8 mouse cellular contexts compared by ENCODE assay signal in genomic region chr3:89093175-89093574, GRCm38 (mm10). TPM values are rescaled to one million over a fixed set of nuclear protein-coding genes. Genes with fewer than 3 reads are reported as not detected.
A peak's percentile ranks its signal among the peaks of the same experiment; 100 is the strongest.
DNase-seq lines count a peak whose midpoint lies in the region; ATAC-seq and TF ChIP-seq lines count a peak whose summit lies in the region.

Gene Rusc1, minus strand, starts transcription at chr3:89093311.

- H3K27me3 ChIP-seq in MEL (ENCODE audit: control insufficient read depth in 1 of 2, insufficient read depth in 2 of 2, low read length in 2 of 2) = no peaks in the 10 kb centered on the region
- no peaks in the 10 kb centered on the region for H3K27me3 ChIP-seq in cerebellum, adult 2 months (ENCODE audit: control insufficient read depth, insufficient read depth, low read length)
- peaks cover 23% of the 10 kb centered on the region for H3K27me3 ChIP-seq in lung, embryonic 14.5 days (ENCODE audit: insufficient read depth, low read length)

- no peak for TF ChIP-seq CTCF in MEL (IDR thresholded peaks at IDR 0.05 in 2 of 3, conservative IDR thresholded peaks at IDR 0.05 in 1 of 3; ENCODE audit: control insufficient read depth in 1 of 3, insufficient read depth in 1 of 3, low read depth in 2 of 3, low read length in 3 of 3, poor library complexity in 1 of 3, severe bottlenecking in 1 of 3)
- no peak for TF ChIP-seq CTCF in cerebellum, adult 2 months (IDR thresholded peaks at IDR 0.05; ENCODE audit: borderline replicate concordance, insufficient read depth, low read depth, low read length)
- TF ChIP-seq CTCF in lung, embryonic 14.5 days (IDR thresholded peaks at IDR 0.05; ENCODE audit: low read depth) = no peak
- TF ChIP-seq CTCF in olfactory bulb, adult 2 months (IDR thresholded peaks at IDR 0.05; ENCODE audit: insufficient read depth, low read depth, low read length) = no peak

- peaks cover 0 to 8% of the 10 kb centered on the region in 2 experiments; a peak in 3 of 4 replicates for H3K36me3 ChIP-seq in MEL (ENCODE audit: control insufficient read depth in 1 of 2, insufficient read depth in 2 of 2, low read length in 2 of 2)
- H3K36me3 ChIP-seq in lung, embryonic 14.5 days (ENCODE audit: insufficient read depth) = peaks cover 43% of the 10 kb centered on the region

- peaks cover 2% of the 10 kb centered on the region for H3K79me2 ChIP-seq in MEL (ENCODE audit: control insufficient read depth, insufficient read depth, low read length, poor library complexity)

- H3K9me3 ChIP-seq in MEL (replicated peaks; ENCODE audit: insufficient read depth, low read length) = no peaks in the 10 kb centered on the region
- no peaks in the 10 kb centered on the region for H3K9me3 ChIP-seq in lung, embryonic 14.5 days (ENCODE audit: low read depth, low read length)

- no peak within 1 kb of the TSS for H3K4me3 ChIP-seq in MEL (ENCODE audit: control insufficient read depth in 1 of 2, insufficient read depth in 1 of 2, low read depth in 2 of 2, low read length in 2 of 2)
- peak within 1 kb of the TSS; percentile 72 for H3K4me3 ChIP-seq in cerebellum, adult 2 months (replicated peaks; ENCODE audit: insufficient read depth, low read depth, low read length)
- H3K4me3 ChIP-seq in lung, embryonic 14.5 days (ENCODE audit: low read depth, low read length) = peak within 1 kb of the TSS; percentile 67
- peak within 1 kb of the TSS; percentile 75 for H3K4me3 ChIP-seq in olfactory bulb, adult 2 months (ENCODE audit: insufficient read depth, low read depth, low read length)

- no peak for DNase-seq in MEL (ENCODE audit: low read depth, low spot score)
- peak; percentile 96 to 97 for DNase-seq in cerebellum, adult 2 months
- peak; percentile 87 for DNase-seq in heart, postnatal 4 days
- DNase-seq in layer of hippocampus, adult 8-10 months (ENCODE audit: low spot score in 2 of 2) = peak; percentile 93 to 94
- peak; percentile 91 for DNase-seq in lung, embryonic 14.5 days
- DNase-seq in thymus, adult 18-20 months = peak; percentile 37 to 47

- 2% methylated on average over 18 of the region's 18 CpGs for WGBS in cerebellum, adult 2 months
- WGBS in lung, embryonic 14.5 days = 3% methylated on average over 18 of the region's 18 CpGs
- WGBS in olfactory bulb, adult 2 months = under 1% methylated on average over 18 of the region's 18 CpGs

- no peak within 1 kb of the TSS for H3K9ac ChIP-seq in MEL (ENCODE audit: control insufficient read depth, low read depth, low read length, poor library complexity, severe bottlenecking)
- H3K9ac ChIP-seq in lung, embryonic 14.5 days = peak within 1 kb of the TSS; percentile 30; the same call in 1 of the 2 replicates

- TF ChIP-seq POLR2A in MEL (IDR thresholded peaks at IDR 0.05; ENCODE audit: control insufficient read depth in 1 of 2, insufficient read depth in 1 of 2, low read depth in 1 of 2, low read length in 2 of 2, poor library complexity in 1 of 2) = no peak
- peak; percentile 83 for TF ChIP-seq POLR2A in cerebellum, adult 2 months (IDR thresholded peaks at IDR 0.05; ENCODE audit: borderline replicate concordance, insufficient read depth, low read length)
- TF ChIP-seq POLR2A in olfactory bulb, adult 2 months (IDR thresholded peaks at IDR 0.05; ENCODE audit: insufficient read depth, low read depth, low read length) = peak; percentile 41; the same call in 1 of the 2 replicates

- peak; percentile 60 for ATAC-seq in frontal cortex, adult (ENCODE audit: low TSS enrichment)
- ATAC-seq in lung, embryonic 14.5 days (ENCODE audit: insufficient read depth) = peak; percentile 49

- no peak within 1 kb of the TSS for H3K27ac ChIP-seq in MEL (ENCODE audit: control insufficient read depth, low read depth, low read length)
- peak within 1 kb of the TSS; percentile 34 for H3K27ac ChIP-seq in cerebellum, adult 2 months (ENCODE audit: insufficient read depth, low read length)
- no peak within 1 kb of the TSS for H3K27ac ChIP-seq in lung, embryonic 14.5 days (ENCODE audit: low read depth)
- H3K27ac ChIP-seq in olfactory bulb, adult 2 months (ENCODE audit: insufficient read depth, low read depth, low read length) = peak within 1 kb of the TSS; percentile 58; the same call in 1 of the 2 replicates

- no peak for TF ChIP-seq EP300 in MEL (IDR thresholded peaks at IDR 0.05; ENCODE audit: low read depth in 1 of 2, low read length in 2 of 2)

- no peak for TF ChIP-seq RAD21 in MEL (IDR thresholded peaks at IDR 0.05; ENCODE audit: low read depth, low read length)

- peak within 1 kb of the TSS; percentile 100 for H3K4me2 ChIP-seq in lung, embryonic 14.5 days

- peaks cover 3 to 17% of the 10 kb centered on the region in 2 experiments; a peak in 3 of 4 replicates for H3K4me1 ChIP-seq in MEL (ENCODE audit: control insufficient read depth in 1 of 2, insufficient read depth in 2 of 2, low read length in 2 of 2)
- peaks cover 7% of the 10 kb centered on the region; the same call in 1 of the 2 replicates for H3K4me1 ChIP-seq in cerebellum, adult 2 months (ENCODE audit: control insufficient read depth, insufficient read depth, low read length)
- H3K4me1 ChIP-seq in lung, embryonic 14.5 days (ENCODE audit: insufficient read depth) = peaks cover 8% of the 10 kb centered on the region; the same call in 1 of the 2 replicates
- H3K4me1 ChIP-seq in olfactory bulb, adult 2 months (ENCODE audit: control insufficient read depth, insufficient read depth, low read length) = peaks cover 34% of the 10 kb centered on the region

TF ChIP-seq in MEL, 35 proteins besides CTCF, POLR2A, EP300 and RAD21:
- TF ChIP-seq ZKSCAN1 (IDR thresholded peaks at IDR 0.05; ENCODE audit: low read depth, low read length) (no peak), USF1 (IDR thresholded peaks at IDR 0.05; ENCODE audit: low read depth, low read length) (no peak), TAL1 (IDR thresholded peaks at IDR 0.05; ENCODE audit: low read length) (no peak), GATA1 (IDR thresholded peaks at IDR 0.05; ENCODE audit: low read depth, low read length) (no peak), SMC3 (IDR thresholded peaks at IDR 0.05; ENCODE audit: low read depth, low read length) (no peak), BHLHE40 (IDR thresholded peaks at IDR 0.05; ENCODE audit: borderline replicate concordance, low read depth, low read length) (no peak), KAT2A (conservative IDR thresholded peaks at IDR 0.05; ENCODE audit: low read depth, low read length) (no peak), NRF1 (IDR thresholded peaks at IDR 0.05; ENCODE audit: insufficient read depth, low read depth, low read length, poor library complexity, severe bottlenecking) (no peak), SIN3A (IDR thresholded peaks at IDR 0.05; ENCODE audit: low read length) (no peak), MXI1 (IDR thresholded peaks at IDR 0.05; ENCODE audit: low read depth, low read length) (no peak), JUND (IDR thresholded peaks at IDR 0.05; ENCODE audit: low read depth, low read length) (no peak), E2F4 (IDR thresholded peaks at IDR 0.05; ENCODE audit: borderline replicate concordance, low read depth, low read length) (no peak), ELF1 (IDR thresholded peaks at IDR 0.05; ENCODE audit: low read depth, low read length) (no peak), CHD2 (IDR thresholded peaks at IDR 0.05; ENCODE audit: low read length) (no peak), MYB (IDR thresholded peaks at IDR 0.05; ENCODE audit: low read depth, low read length) (no peak), ZC3H11A (IDR thresholded peaks at IDR 0.05; ENCODE audit: low read depth, low read length) (no peak), POLR2AphosphoS5 (IDR thresholded peaks at IDR 0.05; ENCODE audit: borderline replicate concordance, low read depth, low read length) (no peak), ZNF384 (IDR thresholded peaks at IDR 0.05; ENCODE audit: low read depth, low read length) (no peak)

RNA-seq across cellular contexts. Expression of gene Rusc1, which starts in this region (rescaled TPM):
- 32.2 and 40.8 TPM in 2 replicates for total RNA-seq in MEL (2012; rRNA removed)
- polyA plus RNA-seq in MEL (2012; ENCODE audit: insufficient read depth in 1 of 2, insufficient read length in 2 of 2, low read depth in 1 of 2, low replicate concordance in 2 of 2, missing spikeins in 1 of 2) = 10 to 100 TPM in 1 of 2 experiments, not detected in 1; 58.9 TPM
- 164 and 169 TPM in 2 replicates for polyA plus RNA-seq in cerebellum, adult 2 months (2012; rRNA removed)
- total RNA-seq in heart, postnatal 4 days (2021) = 10 to 100 TPM; 12.3 to 12.5 TPM
- total RNA-seq in layer of hippocampus, adult 8-10 months (2022) = 100 to 1,000 TPM; 144 to 149 (median 146) TPM
- 11.2 and 13.9 TPM in 2 replicates for polyA plus RNA-seq in lung, embryonic 14.5 days (2014; fragmentation: Nextera tagmentation; extraction: Ambion mirVana)
- not detected in 2 replicates for polyA plus RNA-seq in olfactory bulb, adult 2 months (2012; ENCODE audit: insufficient read depth, insufficient read length, low replicate concordance, missing spikeins)

Comparison
In these comparisons a context has a peak if more than half of its experiments do, and no peak if none do; other contexts are left out.
1. H3K27ac ChIP-seq: peak in cerebellum, adult 2 months (single experiment) and olfactory bulb, adult 2 months (single experiment); none in MEL (single experiment) and lung, embryonic 14.5 days (single experiment).
2. H3K4me3 ChIP-seq: peak in cerebellum, adult 2 months (single experiment), lung, embryonic 14.5 days (single experiment) and olfactory bulb, adult 2 months (single experiment); none in MEL (0 of 2).
3. POLR2A ChIP-seq: peak in cerebellum, adult 2 months (single experiment) and olfactory bulb, adult 2 months (single experiment); none in MEL (0 of 2).